Mouse (Mus musculus) gastrocnemius, adult 8-10 months (tissue): ENCODE results near the gene Gtf2b. TPM values are rescaled to one million over a fixed set of nuclear protein-coding genes. Genes with fewer than 3 reads are reported as not detected.

Source experiments
- DNase-seq, 2 experiments: peaks; one replicate each; pipeline ENCODE4 v3.0.0; 2022; ENCODE audit warnings: low spot score in 2 of 2
- total RNA-seq, 4 experiments: library from RNA; stranded (reverse); gene quantifications; 2 replicates each; pipeline ENCODE4 v1.2.4; 2022

Gene Gtf2b
- total RNA-seq, 4 experiments from 2014 or later, result 12.9 to 14.9 (median 13.2) TPM

DNA sequence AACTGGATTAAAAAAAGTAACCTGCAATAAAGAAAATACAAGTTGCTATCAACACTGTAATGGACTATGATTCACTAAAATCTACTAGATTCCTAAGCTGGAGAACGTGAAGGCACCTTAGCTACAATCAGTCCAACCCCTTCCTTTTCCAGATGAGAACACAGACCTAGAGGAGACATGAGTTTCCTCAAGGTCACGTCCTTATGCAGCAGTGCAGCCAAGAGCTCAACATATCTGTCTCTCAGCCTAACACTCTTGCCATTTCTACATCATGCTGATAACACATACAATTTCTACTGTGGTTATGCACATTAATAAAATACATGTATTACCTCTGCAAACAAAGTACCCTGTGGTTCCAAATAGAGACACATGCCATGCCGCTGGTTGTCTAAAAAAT, 46.7 kb downstream of the Gtf2b start:
- DNase-seq, result no peak

DNA sequence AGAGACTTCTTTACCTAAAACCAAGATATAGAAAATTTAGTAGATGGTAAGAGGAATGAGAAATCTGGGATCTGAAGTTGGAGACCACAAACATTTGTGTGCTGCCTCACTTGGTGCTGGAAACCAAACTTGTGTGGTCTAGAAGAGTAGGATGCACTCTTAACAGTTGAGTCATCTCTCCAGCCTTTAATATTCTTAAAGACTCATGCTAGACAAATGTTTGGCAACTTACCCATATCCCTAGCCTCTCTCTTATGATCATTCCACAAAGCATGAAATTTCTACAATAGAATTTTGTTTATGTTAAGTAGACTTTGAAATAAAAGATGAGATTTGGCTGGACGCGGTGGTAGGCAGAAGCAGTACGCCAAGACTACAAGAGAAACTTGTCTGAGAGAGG, 52.7 kb downstream of the Gtf2b start:
- no peak for DNase-seq

DNA sequence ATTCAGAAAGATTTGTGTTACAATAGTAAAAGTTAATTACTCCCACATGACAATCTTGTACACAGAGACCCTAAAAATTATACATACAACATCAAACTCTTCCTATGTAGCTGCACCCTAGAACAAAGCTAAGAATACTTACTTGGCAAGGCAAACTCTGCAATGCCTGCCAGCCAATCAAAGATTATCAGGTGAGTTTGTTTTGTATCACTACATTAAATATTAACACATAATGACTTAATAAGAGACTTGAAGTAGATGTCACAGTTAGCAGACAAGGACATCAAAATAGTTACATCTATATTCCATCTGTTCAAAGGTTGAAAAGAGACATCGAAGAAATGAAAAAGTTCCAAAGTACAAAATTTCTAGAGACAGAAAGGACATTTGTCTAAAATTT, 58.8 kb downstream of the Gtf2b start:
- no peak for DNase-seq

DNA sequence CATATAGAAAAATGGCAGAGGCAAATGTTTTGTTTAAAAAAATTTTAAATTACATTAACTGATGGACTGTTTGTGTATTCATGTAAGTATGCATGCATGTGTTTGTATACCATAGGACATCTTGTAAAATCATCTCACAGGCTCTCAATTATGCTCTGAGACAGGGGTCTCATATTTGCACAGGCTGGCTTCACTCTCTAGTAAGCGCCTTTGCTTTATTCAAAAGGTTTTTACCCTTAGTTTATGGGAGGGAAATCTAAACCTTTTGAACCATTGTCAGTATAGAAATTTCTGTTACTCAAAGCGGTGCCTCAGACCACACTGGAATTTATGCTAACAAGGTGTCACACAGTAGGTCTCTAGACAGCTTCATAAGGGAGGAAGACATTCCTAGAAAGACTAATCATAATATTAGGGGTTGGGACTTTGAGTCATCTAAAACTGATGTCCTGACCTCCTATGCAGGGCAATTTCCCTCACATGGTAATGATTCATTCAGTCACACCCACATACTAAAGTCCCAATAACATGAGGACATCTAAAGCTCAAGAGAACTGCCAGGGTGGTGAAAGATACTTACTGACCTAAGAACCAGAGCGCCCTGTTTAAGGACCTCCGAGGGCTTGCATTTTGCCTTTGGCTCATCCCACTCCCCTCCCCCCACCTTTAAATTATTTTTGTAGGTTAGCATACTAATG, 61.8 kb downstream of the Gtf2b start:
- no peak for DNase-seq

DNA sequence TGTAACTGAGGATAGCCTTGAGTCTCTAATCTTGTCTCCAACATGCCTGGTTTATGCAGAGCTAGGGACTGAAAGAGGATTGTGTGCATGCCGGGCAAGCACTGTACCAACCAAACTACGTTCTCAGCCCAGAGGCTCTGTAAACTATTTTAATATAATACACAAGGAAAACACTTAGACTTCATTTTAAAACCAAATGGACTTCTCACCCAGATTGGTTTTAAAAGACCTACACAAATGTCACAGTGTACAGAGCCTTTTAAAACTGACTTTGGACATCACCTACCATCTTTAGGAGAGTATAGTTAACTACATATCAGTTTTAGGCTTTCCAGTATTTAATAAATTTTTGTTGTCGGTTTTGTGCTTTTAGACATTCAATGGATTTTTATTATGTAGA, 68.1 kb downstream of the Gtf2b start:
- DNase-seq, result no peak

Other genes starting within 250 kb of the Gtf2b start
- 1 to 10 TPM; 3.0 to 7.7 (median 5.5) TPM for gene Gbp7, start 234.7 kb upstream of the Gtf2b start, total RNA-seq
- gene Gbp3, start 205.0 kb upstream of the Gtf2b start, total RNA-seq, result 1 to 10 TPM; 2.2 to 3.3 (median 2.6) TPM
- gene Gbp2b, start 170.2 kb upstream of the Gtf2b start, total RNA-seq, result not detected
- 1 to 10 TPM; 2.1 to 3.7 (median 2.8) TPM for gene Gbp2, start 144.4 kb upstream of the Gtf2b start, total RNA-seq
- 10 to 100 TPM in 3 of 4 experiments, 1 to 10 TPM in 1; 7.4 to 11.1 (median 10.6) TPM for gene Kyat3, start 64.0 kb upstream of the Gtf2b start, total RNA-seq
- gene Pkn2, start 117.0 kb downstream of the Gtf2b start, total RNA-seq, result 10 to 100 TPM; 46.9 to 58.3 (median 49.8) TPM